Mouse (Mus musculus): ENCODE data around the gene Creld2.
A peak's percentile ranks its signal among the peaks of the same experiment; 100 is the strongest.

The Creld2 gene

GRCm38 (mm10) chr15:88829791-88830440, 10.5 kb downstream of the Creld2 start:
- no peak for DNase-seq

GRCm38 (mm10) chr15:88830696-88831095, 11.2 kb downstream of the Creld2 start:
- no peak for DNase-seq

GRCm38 (mm10) chr15:88831482-88831881, 12.0 kb downstream of the Creld2 start:
- no peak for DNase-seq

- DNase-seq = no peak
Observed at GRCm38 (mm10) chr15:88832536-88832935, 13.1 kb downstream of the Creld2 start.

- no peak for DNase-seq
Observed at GRCm38 (mm10) chr15:88836031-88836430, 16.6 kb downstream of the Creld2 start.

- no peak for DNase-seq
Observed at GRCm38 (mm10) chr15:88836571-88836970, 17.1 kb downstream of the Creld2 start.

- DNase-seq = peak; percentile 32 to 49
Observed at GRCm38 (mm10) chr15:88837199-88837932, 17.9 kb downstream of the Creld2 start.

GRCm38 (mm10) chr15:88837977-88838376, 18.5 kb downstream of the Creld2 start:
- no peak for DNase-seq

- DNase-seq = no peak
Observed at GRCm38 (mm10) chr15:88839271-88839670, 19.8 kb downstream of the Creld2 start.

- no peak for DNase-seq
Observed at GRCm38 (mm10) chr15:88840126-88840525, 20.7 kb downstream of the Creld2 start.

GRCm38 (mm10) chr15:88841160-88841559, 21.7 kb downstream of the Creld2 start:
- DNase-seq = no peak

GRCm38 (mm10) chr15:88841580-88842299, 22.3 kb downstream of the Creld2 start:
- no peak for DNase-seq

- no peak for DNase-seq
Observed at GRCm38 (mm10) chr15:88842300-88842673, 22.8 kb downstream of the Creld2 start.

- no peak for DNase-seq
Observed at GRCm38 (mm10) chr15:88843486-88844097, 24.1 kb downstream of the Creld2 start.

- no peak for DNase-seq
Observed at GRCm38 (mm10) chr15:88844966-88845365, 25.5 kb downstream of the Creld2 start.

- DNase-seq = no peak
Observed at GRCm38 (mm10) chr15:88848661-88849060, 29.2 kb downstream of the Creld2 start.

- no peak for DNase-seq
Observed at GRCm38 (mm10) chr15:88849621-88850020, 30.2 kb downstream of the Creld2 start.

GRCm38 (mm10) chr15:88850146-88850826, 30.8 kb downstream of the Creld2 start:
- DNase-seq = no peak

GRCm38 (mm10) chr15:88851076-88851475, 31.6 kb downstream of the Creld2 start:
- DNase-seq = no peak

- DNase-seq = no peak
Observed at GRCm38 (mm10) chr15:88851507-88852149, 32.2 kb downstream of the Creld2 start.

- no peak for DNase-seq
Observed at GRCm38 (mm10) chr15:88853106-88853505, 33.7 kb downstream of the Creld2 start.

Measured in spleen, adult 18-20 months (tissue).